24 mouse cellular contexts compared by ENCODE assay signal in the genomic region with DNA sequence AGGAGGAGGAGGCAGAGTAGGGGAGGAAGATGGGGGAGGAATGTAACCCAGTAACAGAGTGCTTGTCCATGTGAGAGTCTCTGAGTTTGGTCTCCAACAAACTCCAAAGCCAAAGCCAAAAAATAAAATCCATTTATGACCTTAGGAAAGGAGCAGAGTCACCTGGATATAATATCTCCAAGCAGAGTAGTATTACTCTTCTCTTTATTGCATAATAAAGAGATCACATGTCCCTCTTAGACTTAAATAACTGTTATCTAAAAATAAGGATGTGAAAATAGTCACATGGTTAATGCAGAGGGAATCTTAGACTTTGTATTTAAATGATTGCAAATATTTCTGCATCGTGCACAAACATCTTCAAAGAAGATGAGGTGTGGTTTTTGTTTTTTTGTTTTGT.
DNase-seq lines count a peak whose midpoint lies in the region; ATAC-seq lines count a peak whose summit lies in the region.
"Had no signal": no experiment of that assay in that cellular context is flagged by ENCODE, and none has a peak within 500 bp of the region (broad histone marks: within the 10 kb centered on the region; RNA-seq: fewer than 3 reads in every experiment).

No protein-coding gene starts in this region.

- no peaks in the 10 kb centered on the region for H3K27me3 ChIP-seq in midbrain, embryonic 11.5 days (ENCODE audit: control insufficient read depth, insufficient read depth, low read length)
- H3K27me3 ChIP-seq in midbrain, embryonic 10.5 days (ENCODE audit: low read depth, poor library complexity, severe bottlenecking): peaks cover 7% of the 10 kb centered on the region
- H3K27me3 ChIP-seq: CH12.LX had no signal

- H3K9ac ChIP-seq in midbrain, embryonic 11.5 days (ENCODE audit: low read length): no peak overlapping the region
- H3K9ac ChIP-seq: embryonic facial prominence, embryonic 13.5 days; embryonic facial prominence, embryonic 15.5 days; forebrain, embryonic 12.5 days had no signal

- intact Hi-C loops in left cerebral cortex, postnatal 25 days (cut with DNase I): loop anchor here (2.0 kb wide), 1 partner anchor 83 kb away; no protein-coding TSS in a partner anchor

- H3K4me1 ChIP-seq in midbrain, embryonic 11.5 days (ENCODE audit: control insufficient read depth, insufficient read depth, low read length): no peaks in the 10 kb centered on the region
- peaks cover 7% of the 10 kb centered on the region for H3K4me1 ChIP-seq in midbrain, embryonic 10.5 days
- H3K4me1 ChIP-seq: embryonic facial prominence, embryonic 15.5 days had no signal

- H3K36me3 ChIP-seq in midbrain, embryonic 11.5 days (ENCODE audit: control insufficient read depth, insufficient read depth, low read length): no peaks in the 10 kb centered on the region
- no peaks in the 10 kb centered on the region for H3K36me3 ChIP-seq in midbrain, embryonic 10.5 days
- H3K36me3 ChIP-seq: embryonic facial prominence, embryonic 13.5 days; embryonic facial prominence, embryonic 15.5 days; forebrain, embryonic 10.5 days; forebrain, embryonic 12.5 days; G1E had no signal

- ATAC-seq in midbrain, embryonic 11.5 days (ENCODE audit: low FRiP score): no peak
- peak; percentile 59 for ATAC-seq in megakaryocyte, adult 5-6 weeks (ENCODE audit: poor library complexity, severe bottlenecking)
- ATAC-seq: activated CD4-positive, CD25-positive, alpha-beta regulatory T cell, adult 4 months had no signal

- H3K9me3 ChIP-seq in midbrain, embryonic 11.5 days (ENCODE audit: control insufficient read depth, low read length): no peaks in the 10 kb centered on the region
- H3K9me3 ChIP-seq in midbrain, embryonic 10.5 days (replicated peaks): no peaks in the 10 kb centered on the region
- H3K9me3 ChIP-seq: embryonic facial prominence, embryonic 13.5 days; embryonic facial prominence, embryonic 15.5 days; forebrain, embryonic 10.5 days; forebrain, embryonic 12.5 days; G1E had no signal

- H3K27ac ChIP-seq in midbrain, embryonic 11.5 days (ENCODE audit: low read depth, low read length): no peak overlapping the region
- H3K27ac ChIP-seq in midbrain, embryonic 10.5 days (replicated peaks): no peak overlapping the region
- H3K27ac ChIP-seq: embryonic facial prominence, embryonic 13.5 days; embryonic facial prominence, embryonic 15.5 days; forebrain, embryonic 10.5 days; forebrain, embryonic 12.5 days had no signal

- no peak overlapping the region for H3K4me3 ChIP-seq in midbrain, embryonic 11.5 days (ENCODE audit: low read depth, low read length)
- no peak overlapping the region for H3K4me3 ChIP-seq in midbrain, embryonic 10.5 days
- H3K4me3 ChIP-seq: embryonic facial prominence, embryonic 13.5 days; embryonic facial prominence, embryonic 15.5 days; erythroblast, embryonic 14.5 days; forebrain, embryonic 10.5 days; forebrain, embryonic 12.5 days had no signal

- WGBS in midbrain, embryonic 11.5 days: 91% methylated on average over 1 of the region's 1 CpGs
- 92% methylated on average over 1 of the region's 1 CpGs for WGBS in midbrain, embryonic 10.5 days

- DNase-seq in midbrain, embryonic 11.5 days (ENCODE audit: low spot score, missing footprints): peak; percentile 64
- DNase-seq in midbrain, embryonic 10.5 days (ENCODE audit: low spot score): no peak
- DNase-seq in left cerebral cortex, postnatal 25 days (ENCODE audit: low spot score in 2 of 2): no peak
- no peak for DNase-seq in gastrocnemius, postnatal 10 days
- DNase-seq: adrenal gland, adult 8-10 months; adrenal gland, postnatal 14 days; adrenal gland, postnatal 36 days; B cell, adult 2 months; cerebellum, adult 11 months; cerebellum, adult 18-20 months; cerebellum, adult 8-10 months; cerebellum, adult 9-11 months; cerebellum, postnatal 14 days; cerebellum, postnatal 36 days; embryo, embryonic 11 days had no signal

- H3K4me2 ChIP-seq in midbrain, embryonic 11.5 days: no peak overlapping the region
- H3K4me2 ChIP-seq: embryonic facial prominence, embryonic 13.5 days; embryonic facial prominence, embryonic 15.5 days; forebrain, embryonic 12.5 days had no signal
